Comparison of ENCODE assay signal across 8 mouse cellular contexts in genomic region chr3:89100811-89101210, GRCm38 (mm10). TPM values are rescaled to one million over a fixed set of nuclear protein-coding genes. Genes with fewer than 3 reads are reported as not detected.
A peak's percentile ranks its signal among the peaks of the same experiment; 100 is the strongest.
DNase-seq lines count a peak whose midpoint lies in the region; ATAC-seq and TF ChIP-seq lines count a peak whose summit lies in the region.

Gene Gm43738 (minus strand): TSS chr3:89101099.

- H3K27me3 ChIP-seq in forebrain, embryonic 16.5 days (replicated peaks; ENCODE audit: control insufficient read depth, insufficient read depth, low read length), result no peaks in the 10 kb centered on the region
- no peaks in the 10 kb centered on the region for H3K27me3 ChIP-seq in liver, embryonic 16.5 days (ENCODE audit: control insufficient read depth, insufficient read depth, low read depth, low read length)

- no peak for TF ChIP-seq CTCF in brain, embryonic 14.5 days (IDR thresholded peaks at IDR 0.05; ENCODE audit: borderline replicate concordance, extremely low read depth, insufficient read depth, insufficient read length)

- peak within 1 kb of the TSS; percentile 70 for H3K4me3 ChIP-seq in forebrain, embryonic 16.5 days (replicated peaks; ENCODE audit: low read length)
- peak within 1 kb of the TSS; percentile 75 for H3K4me3 ChIP-seq in liver, embryonic 16.5 days (ENCODE audit: low read depth, low read length)

- no peaks in the 10 kb centered on the region for H3K9me3 ChIP-seq in forebrain, embryonic 16.5 days (ENCODE audit: control insufficient read depth, low read length)
- no peaks in the 10 kb centered on the region for H3K9me3 ChIP-seq in liver, embryonic 16.5 days (replicated peaks; ENCODE audit: control insufficient read depth, low read length)

- peak within 1 kb of the TSS; percentile 56; the same call in 1 of the 2 replicates for H3K27ac ChIP-seq in forebrain, embryonic 16.5 days (ENCODE audit: low read length)
- peak within 1 kb of the TSS; percentile 83 for H3K27ac ChIP-seq in liver, embryonic 16.5 days (ENCODE audit: low read length)

- ATAC-seq in forebrain, embryonic 16.5 days, result no peak
- no peak for ATAC-seq in liver, embryonic 16.5 days (ENCODE audit: low read depth)

- no peak for TF ChIP-seq POLR2A in brain, embryonic 14.5 days (IDR thresholded peaks at IDR 0.05; ENCODE audit: borderline replicate concordance, extremely low read depth, insufficient read depth, insufficient read length, poor library complexity, severe bottlenecking)

- H3K36me3 ChIP-seq in forebrain, embryonic 16.5 days (ENCODE audit: control insufficient read depth, insufficient read depth), result peaks cover 11% of the 10 kb centered on the region
- H3K36me3 ChIP-seq in liver, embryonic 16.5 days (ENCODE audit: control insufficient read depth, insufficient read depth), result peaks cover 14% of the 10 kb centered on the region

- H3K4me2 ChIP-seq in forebrain, embryonic 16.5 days (ENCODE audit: low read length), result peak within 1 kb of the TSS; percentile 85
- peak within 1 kb of the TSS; percentile 78 for H3K4me2 ChIP-seq in liver, embryonic 16.5 days (ENCODE audit: low read depth, low read length)

- intact Hi-C loops in left cerebral cortex, postnatal 4 days (cut with DNase I), result no loop called here
- intact Hi-C loops in left cerebral cortex, postnatal 14 days (cut with DNase I), result no loop called here
- intact Hi-C loops in gastrocnemius, postnatal 36 days (cut with DNase I), result no loop called here

- peak; percentile 38 for DNase-seq in left cerebral cortex, postnatal 4 days
- DNase-seq in left cerebral cortex, postnatal 14 days (ENCODE audit: low spot score in 2 of 2), result no peak
- peak; percentile 8 for DNase-seq in brain, embryonic 14.5 days (ENCODE audit: low read depth)
- no peak for DNase-seq in layer of hippocampus, postnatal 14 days (ENCODE audit: low spot score in 2 of 2)
- DNase-seq in gastrocnemius, postnatal 36 days, result no peak
- DNase-seq in embryo, embryonic 10 days (ENCODE audit: low spot score), result no peak

- 15% methylated on average over 7 of the region's 7 CpGs for WGBS in forebrain, embryonic 16.5 days
- 50% methylated on average over 7 of the region's 7 CpGs for WGBS in liver, embryonic 16.5 days (ENCODE audit: insufficient replicate concordance)

- peaks cover 22% of the 10 kb centered on the region for H3K4me1 ChIP-seq in forebrain, embryonic 16.5 days (replicated peaks; ENCODE audit: control insufficient read depth, insufficient read depth, low read length)
- peaks cover 36% of the 10 kb centered on the region for H3K4me1 ChIP-seq in liver, embryonic 16.5 days (ENCODE audit: control insufficient read depth, low read depth, low read length)

- peak within 1 kb of the TSS; percentile 64 for H3K9ac ChIP-seq in forebrain, embryonic 16.5 days (replicated peaks; ENCODE audit: low read depth, low read length)
- H3K9ac ChIP-seq in liver, embryonic 16.5 days (ENCODE audit: low read depth, low read length), result peak within 1 kb of the TSS; percentile 71

RNA-seq across cellular contexts. Expression of gene Gm43738, which starts in this region (rescaled TPM):
- not detected for total RNA-seq in left cerebral cortex, postnatal 4 days (2021)
- not detected for total RNA-seq in left cerebral cortex, postnatal 14 days (2021)
- 0.03 and 0.05 TPM in 2 replicates for polyA plus RNA-seq in brain, embryonic 14.5 days (2012; rRNA removed)
- polyA plus RNA-seq in forebrain, embryonic 16.5 days (2015; fragmentation: Nextera tagmentation; extraction: Ambion mirVana), result not detected in 2 replicates
- polyA plus RNA-seq in liver, embryonic 16.5 days (2015; fragmentation: Nextera tagmentation; extraction: Ambion mirVana), result 0.11 TPM in 1 of 2 replicates, not detected in the other
- total RNA-seq in layer of hippocampus, postnatal 14 days (2021), result not detected
- not detected for total RNA-seq in gastrocnemius, postnatal 36 days (2021)

Comparison
In these comparisons a context has a peak if more than half of its experiments do, and no peak if none do; other contexts are left out.
1. Peak in DNase-seq in left cerebral cortex, postnatal 4 days; RNA of the gene not detected or under 1 TPM.
2. Peak in DNase-seq in brain, embryonic 14.5 days; RNA of the gene not detected or under 1 TPM.